Mouse (Mus musculus): ENCODE results near the gene Ddah1. TPM values are rescaled to one million over a fixed set of nuclear protein-coding genes. Genes with fewer than 3 reads are reported as not detected.

The Ddah1 gene
- polyA plus RNA-seq, 1 experiment from 2014 or later: 42.4 TPM

DNA sequence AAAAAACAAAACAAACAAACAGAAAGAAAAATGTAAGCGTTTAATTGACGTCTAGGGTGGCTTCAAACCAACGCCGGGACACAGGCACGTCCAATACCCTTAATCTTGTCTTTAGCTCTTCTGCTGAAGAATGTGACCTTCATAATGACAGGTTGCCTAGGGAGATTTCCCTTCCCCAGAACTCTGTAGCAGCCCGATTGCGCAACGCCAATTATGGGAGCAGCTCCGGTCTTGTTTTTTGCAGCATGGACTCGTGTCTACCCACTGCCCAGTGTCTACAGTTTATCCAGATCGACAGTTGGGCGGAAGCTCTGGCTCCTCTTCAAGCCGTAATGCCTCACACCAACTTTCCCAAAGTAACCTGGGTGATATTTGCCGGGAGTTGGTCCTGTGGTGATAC lies 19.8 kb upstream of the Ddah1 start:
- no peaks in the 10 kb centered on the region for H3K36me3 ChIP-seq (ENCODE audit: control insufficient read depth, insufficient read depth, low read length)
- WGBS (ENCODE audit: insufficient replicate concordance): 68% methylated on average over 14 of the region's 14 CpGs
- peaks cover 10% of the 10 kb centered on the region for H3K4me1 ChIP-seq (ENCODE audit: control insufficient read depth, insufficient read depth, low read length)
- no peak overlapping the region for H3K27ac ChIP-seq (ENCODE audit: low read depth, low read length)
- no peak overlapping the region for H3K9ac ChIP-seq (ENCODE audit: low read depth, low read length)
- H3K9me3 ChIP-seq (replicated peaks; ENCODE audit: control insufficient read depth, low read length): no peaks in the 10 kb centered on the region
- H3K4me2 ChIP-seq: no peak overlapping the region
- no peak for ATAC-seq (replicated peaks; ENCODE audit: insufficient number of reproducible peaks, low FRiP score, low TSS enrichment)
- H3K27me3 ChIP-seq (ENCODE audit: control insufficient read depth, insufficient read depth, low read length): no peaks in the 10 kb centered on the region
- no peak overlapping the region for H3K4me3 ChIP-seq (ENCODE audit: low read depth, low read length)

DNA sequence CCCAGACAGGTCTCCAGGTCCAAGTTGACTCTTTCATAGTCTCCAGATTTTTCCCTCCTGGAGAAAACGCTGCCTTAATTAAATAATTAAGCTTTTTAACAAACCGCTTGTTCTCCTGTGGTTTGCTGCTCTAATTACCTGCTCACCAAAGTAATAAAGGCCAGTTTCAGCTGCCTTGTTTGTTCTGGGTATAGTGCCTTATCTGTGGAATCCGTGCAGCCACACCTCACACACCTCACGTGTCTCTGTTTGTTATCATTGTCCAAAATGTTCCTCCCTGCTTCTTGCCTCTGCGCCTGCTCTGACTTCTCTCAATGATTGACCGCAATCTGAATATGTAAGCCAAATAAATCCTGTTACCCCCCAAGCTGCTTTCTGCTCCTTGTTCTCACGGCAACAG lies 18.6 kb upstream of the Ddah1 start:
- Histone ChIP-seq H3K4me3 (ENCODE audit: low read depth, low read length) (no peak overlapping the region), H3K9ac (ENCODE audit: low read depth, low read length) (no peak overlapping the region), H3K27ac (ENCODE audit: low read depth, low read length) (no peak overlapping the region), H3K36me3 (ENCODE audit: control insufficient read depth, insufficient read depth, low read length) (no peaks in the 10 kb centered on the region), H3K4me2 (no peak overlapping the region), H3K27me3 (ENCODE audit: control insufficient read depth, insufficient read depth, low read length) (no peaks in the 10 kb centered on the region), H3K4me1 (ENCODE audit: control insufficient read depth, insufficient read depth, low read length) (peaks cover 10% of the 10 kb centered on the region), H3K9me3 (replicated peaks; ENCODE audit: control insufficient read depth, low read length) (no peaks in the 10 kb centered on the region)
- WGBS (ENCODE audit: insufficient replicate concordance): 52% methylated on average over 7 of the region's 7 CpGs
- ATAC-seq (replicated peaks; ENCODE audit: insufficient number of reproducible peaks, low FRiP score, low TSS enrichment): no peak

DNA sequence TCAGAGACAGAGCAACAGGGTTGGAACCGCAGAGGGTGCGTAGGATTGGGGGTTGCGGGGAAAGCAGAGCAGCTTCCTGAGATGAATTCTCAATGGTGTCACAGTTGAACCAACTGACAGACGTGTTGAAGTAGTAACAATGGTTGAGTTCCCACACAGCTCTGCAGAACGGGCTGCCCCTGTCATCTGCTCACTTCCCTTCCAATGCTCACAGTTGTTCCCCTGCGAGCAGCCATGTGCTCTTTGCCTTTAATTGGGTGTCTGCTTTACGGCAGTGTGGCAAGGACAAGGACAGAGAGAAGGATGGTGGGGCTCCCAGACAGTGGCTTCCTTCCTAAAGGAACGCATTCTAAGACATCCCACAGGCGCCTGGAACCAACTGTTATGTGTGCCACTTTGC lies 15.4 kb upstream of the Ddah1 start:
- H3K9ac ChIP-seq (ENCODE audit: low read depth, low read length): no peak overlapping the region
- H3K27ac ChIP-seq (ENCODE audit: low read depth, low read length): no peak overlapping the region
- no peak overlapping the region for H3K4me2 ChIP-seq
- 49% methylated on average over 9 of the region's 9 CpGs for WGBS (ENCODE audit: insufficient replicate concordance)
- H3K4me3 ChIP-seq (ENCODE audit: low read depth, low read length): no peak overlapping the region
- H3K27me3 ChIP-seq (ENCODE audit: control insufficient read depth, insufficient read depth, low read length): no peaks in the 10 kb centered on the region
- no peaks in the 10 kb centered on the region for H3K36me3 ChIP-seq (ENCODE audit: control insufficient read depth, insufficient read depth, low read length)
- no peaks in the 10 kb centered on the region for H3K9me3 ChIP-seq (replicated peaks; ENCODE audit: control insufficient read depth, low read length)
- peaks cover 10% of the 10 kb centered on the region for H3K4me1 ChIP-seq (ENCODE audit: control insufficient read depth, insufficient read depth, low read length)
- no peak for ATAC-seq (replicated peaks; ENCODE audit: insufficient number of reproducible peaks, low FRiP score, low TSS enrichment)

DNA sequence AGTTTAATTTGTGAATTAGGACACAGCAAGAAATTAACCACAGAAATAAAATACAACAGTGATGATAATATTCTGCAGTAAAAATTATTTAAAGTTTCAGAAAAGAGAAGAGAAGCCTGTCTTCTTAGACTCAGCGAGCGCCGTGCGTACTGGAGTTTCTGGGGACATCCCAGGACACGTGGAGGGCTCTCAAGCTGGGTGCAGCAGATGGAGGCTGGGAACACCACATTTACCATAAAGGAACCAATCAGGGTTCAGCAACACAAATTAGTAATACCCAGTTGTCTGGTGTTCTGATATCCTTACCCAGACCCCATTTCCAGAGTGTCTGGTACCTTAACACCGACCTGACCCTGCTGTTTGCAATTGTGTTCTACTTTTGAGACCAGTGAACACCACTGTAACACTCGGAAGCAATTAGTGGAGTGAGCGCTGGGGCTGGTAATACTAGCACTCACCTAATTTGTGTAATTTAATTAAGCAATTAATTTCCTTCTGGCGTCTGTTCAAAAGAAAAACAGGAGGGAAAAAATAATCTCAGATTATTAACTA lies 14.9 kb upstream of the Ddah1 start:
- H3K4me2 ChIP-seq: no peak overlapping the region
- ATAC-seq (replicated peaks; ENCODE audit: insufficient number of reproducible peaks, low FRiP score, low TSS enrichment): no peak
- no peak overlapping the region for H3K4me3 ChIP-seq (ENCODE audit: low read depth, low read length)
- no peak overlapping the region for H3K27ac ChIP-seq (ENCODE audit: low read depth, low read length)
- 81% methylated on average over 9 of the region's 9 CpGs for WGBS (ENCODE audit: insufficient replicate concordance)
- H3K36me3 ChIP-seq (ENCODE audit: control insufficient read depth, insufficient read depth, low read length): no peaks in the 10 kb centered on the region
- H3K9ac ChIP-seq (ENCODE audit: low read depth, low read length): no peak overlapping the region
- no peaks in the 10 kb centered on the region for H3K9me3 ChIP-seq (replicated peaks; ENCODE audit: control insufficient read depth, low read length)
- H3K4me1 ChIP-seq (ENCODE audit: control insufficient read depth, insufficient read depth, low read length): peaks cover 10% of the 10 kb centered on the region
- H3K27me3 ChIP-seq (ENCODE audit: control insufficient read depth, insufficient read depth, low read length): no peaks in the 10 kb centered on the region

DNA sequence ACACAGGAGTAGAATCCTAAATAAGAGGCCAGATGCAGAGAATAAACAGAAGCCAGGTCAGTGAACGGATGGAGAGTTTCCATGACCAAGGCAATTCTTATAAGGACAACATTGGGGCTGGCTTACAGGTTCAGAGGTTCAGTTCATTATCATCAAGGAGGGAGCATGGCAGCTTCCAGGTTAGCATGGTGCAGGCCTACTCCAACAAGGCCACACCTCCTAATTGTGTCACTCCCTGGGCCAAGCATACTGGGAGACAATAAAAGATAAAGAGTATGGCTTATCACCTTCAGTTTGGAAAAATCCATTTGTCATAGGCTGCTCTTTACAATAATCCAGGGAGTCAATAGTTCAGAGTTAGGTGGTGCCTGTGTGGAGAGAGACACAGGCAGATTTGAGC lies 9.8 kb upstream of the Ddah1 start:
- Histone ChIP-seq H3K4me2 (no peak overlapping the region), H3K27me3 (ENCODE audit: control insufficient read depth, insufficient read depth, low read length) (no peaks in the 10 kb centered on the region), H3K27ac (ENCODE audit: low read depth, low read length) (no peak overlapping the region), H3K4me1 (ENCODE audit: control insufficient read depth, insufficient read depth, low read length) (no peaks in the 10 kb centered on the region), H3K9me3 (replicated peaks; ENCODE audit: control insufficient read depth, low read length) (no peaks in the 10 kb centered on the region), H3K36me3 (ENCODE audit: control insufficient read depth, insufficient read depth, low read length) (no peaks in the 10 kb centered on the region), H3K9ac (ENCODE audit: low read depth, low read length) (no peak overlapping the region), H3K4me3 (ENCODE audit: low read depth, low read length) (no peak overlapping the region)
- 68% methylated on average over 1 of the region's 1 CpGs for WGBS (ENCODE audit: insufficient replicate concordance)
- no peak for ATAC-seq (replicated peaks; ENCODE audit: insufficient number of reproducible peaks, low FRiP score, low TSS enrichment)

DNA sequence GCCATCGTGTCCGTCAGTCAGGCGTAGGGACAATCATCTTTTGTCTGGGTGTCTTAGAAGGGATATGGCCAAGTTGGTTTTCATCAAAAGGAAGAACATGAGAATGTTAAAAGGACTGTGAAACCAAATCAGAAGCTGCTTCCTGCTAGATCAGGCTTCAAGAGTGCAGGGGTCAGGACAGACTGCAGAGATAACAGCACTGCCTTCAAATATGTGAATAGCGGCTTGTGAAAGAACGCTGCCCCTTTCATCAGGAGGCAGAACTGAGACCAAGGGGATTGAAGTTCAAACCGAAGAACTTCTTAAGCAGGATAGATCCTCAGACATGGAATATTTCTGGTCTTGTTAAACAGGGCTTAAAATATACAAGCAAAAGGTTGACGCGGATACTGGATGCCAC lies 2.0 kb upstream of the Ddah1 start:
- ATAC-seq (replicated peaks; ENCODE audit: insufficient number of reproducible peaks, low FRiP score, low TSS enrichment): no peak
- Histone ChIP-seq H3K4me2 (no peak overlapping the region), H3K9ac (ENCODE audit: low read depth, low read length) (no peak overlapping the region), H3K27ac (ENCODE audit: low read depth, low read length) (no peak overlapping the region), H3K9me3 (replicated peaks; ENCODE audit: control insufficient read depth, low read length) (no peaks in the 10 kb centered on the region), H3K27me3 (ENCODE audit: control insufficient read depth, insufficient read depth, low read length) (no peaks in the 10 kb centered on the region; the same call in 1 of the 2 replicates), H3K4me1 (ENCODE audit: control insufficient read depth, insufficient read depth, low read length) (peaks cover 11% of the 10 kb centered on the region), H3K4me3 (ENCODE audit: low read depth, low read length) (no peak overlapping the region), H3K36me3 (ENCODE audit: control insufficient read depth, insufficient read depth, low read length) (no peaks in the 10 kb centered on the region)
- 59% methylated on average over 8 of the region's 8 CpGs for WGBS (ENCODE audit: insufficient replicate concordance)

DNA sequence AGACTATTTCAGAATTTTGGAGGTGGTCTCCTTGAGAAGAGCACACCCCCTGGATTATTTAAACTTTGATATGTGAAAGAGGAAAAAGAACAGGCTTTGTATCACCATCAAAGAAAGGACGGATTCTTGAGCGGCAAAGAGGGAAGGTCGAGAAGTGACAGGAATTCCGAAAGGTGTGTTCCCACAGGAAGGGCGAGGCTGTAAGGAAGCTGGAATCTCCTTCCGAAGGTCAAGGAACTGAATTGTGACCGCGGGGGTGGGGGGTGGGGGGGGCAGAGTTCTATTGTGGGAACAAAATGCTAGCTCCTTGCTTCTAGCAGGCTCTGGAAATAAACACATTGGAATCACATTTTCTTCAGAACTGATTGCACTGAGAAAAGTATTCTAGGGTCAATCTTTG lies 1.3 kb upstream of the Ddah1 start:
- no peak overlapping the region for H3K27ac ChIP-seq (ENCODE audit: low read depth, low read length)
- H3K9me3 ChIP-seq (replicated peaks; ENCODE audit: control insufficient read depth, low read length): no peaks in the 10 kb centered on the region
- ATAC-seq (replicated peaks; ENCODE audit: insufficient number of reproducible peaks, low FRiP score, low TSS enrichment): no peak
- 49% methylated on average over 8 of the region's 8 CpGs for WGBS (ENCODE audit: insufficient replicate concordance)
- no peak overlapping the region for H3K9ac ChIP-seq (ENCODE audit: low read depth, low read length)
- peaks cover 11% of the 10 kb centered on the region for H3K4me1 ChIP-seq (ENCODE audit: control insufficient read depth, insufficient read depth, low read length)
- no peak overlapping the region for H3K4me2 ChIP-seq
- H3K36me3 ChIP-seq (ENCODE audit: control insufficient read depth, insufficient read depth, low read length): no peaks in the 10 kb centered on the region
- no peak overlapping the region for H3K4me3 ChIP-seq (ENCODE audit: low read depth, low read length)
- no peaks in the 10 kb centered on the region; the same call in 1 of the 2 replicates for H3K27me3 ChIP-seq (ENCODE audit: control insufficient read depth, insufficient read depth, low read length)

DNA sequence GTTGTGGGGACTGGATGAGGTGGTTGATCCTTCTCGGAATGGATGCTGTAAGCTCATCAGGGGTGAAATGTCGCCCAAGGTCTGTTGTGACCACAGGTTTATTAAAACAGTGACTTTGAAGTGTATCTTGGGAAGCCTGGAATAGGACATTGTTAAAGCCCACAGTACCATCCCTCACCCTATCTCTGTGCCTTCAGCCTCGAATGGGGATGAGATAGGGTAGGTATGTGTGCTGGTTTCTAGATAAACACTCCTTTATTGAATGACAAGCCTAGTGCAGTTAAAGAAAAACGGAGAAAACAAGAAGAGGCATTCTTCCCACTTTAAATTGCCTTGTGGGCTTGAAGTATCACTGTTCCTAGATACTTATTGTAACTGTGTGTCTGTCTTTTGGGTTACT lies 631 bp upstream of the Ddah1 start:
- Histone ChIP-seq H3K27ac (ENCODE audit: low read depth, low read length) (no peak overlapping the region), H3K4me2 (peak overlapping the region; percentile 87), H3K4me3 (ENCODE audit: low read depth, low read length) (no peak overlapping the region), H3K4me1 (ENCODE audit: control insufficient read depth, insufficient read depth, low read length) (peaks cover 11% of the 10 kb centered on the region), H3K36me3 (ENCODE audit: control insufficient read depth, insufficient read depth, low read length) (no peaks in the 10 kb centered on the region), H3K9me3 (replicated peaks; ENCODE audit: control insufficient read depth, low read length) (no peaks in the 10 kb centered on the region), H3K27me3 (ENCODE audit: control insufficient read depth, insufficient read depth, low read length) (no peaks in the 10 kb centered on the region; the same call in 1 of the 2 replicates), H3K9ac (ENCODE audit: low read depth, low read length) (no peak overlapping the region)
- 22% methylated on average over 4 of the region's 4 CpGs for WGBS (ENCODE audit: insufficient replicate concordance)
- ATAC-seq (replicated peaks; ENCODE audit: insufficient number of reproducible peaks, low FRiP score, low TSS enrichment): no peak

All from heart, embryonic 11.5 days (tissue).